Mouse (Mus musculus) kidney, adult 2 months (tissue): ENCODE measurements around the gene Sema4f. TPM values are rescaled to one million over a fixed set of nuclear protein-coding genes. Genes with fewer than 3 reads are reported as not detected.

Experiments
- DNase-seq: peaks from one replicate; pipeline ENCODE4 v3.0.0; 2021
- H3K27ac ChIP-seq: fragments of 200-500 bp; 2 replicates; pipeline ENCODE4 v1.5.1; 2012; ENCODE audit warnings: low read depth, low read length, control low read depth, inconsistent platforms; ENCODE audit not compliant: insufficient read depth
- H3K27me3 ChIP-seq: fragments of 200-500 bp; replicated peaks from 2 replicates; pipeline ENCODE4 v1.6.1; 2012; ENCODE audit warnings: mild to moderate bottlenecking, moderate library complexity, low read length, inconsistent platforms; ENCODE audit not compliant: control insufficient read depth, insufficient read depth
- H3K36me3 ChIP-seq: fragments of 200-500 bp; 2 replicates; pipeline ENCODE4 v1.6.1; 2012; ENCODE audit warnings: mild to moderate bottlenecking, moderate library complexity, low read length, inconsistent platforms; ENCODE audit not compliant: control insufficient read depth, insufficient read depth
- H3K4me1 ChIP-seq: fragments of 200-500 bp; 2 replicates; pipeline ENCODE4 v1.6.1; 2011; ENCODE audit warnings: low read length; ENCODE audit not compliant: control insufficient read depth, insufficient read depth
- H3K4me3 ChIP-seq: fragments of 200-500 bp; 2 replicates; pipeline ENCODE4 v1.5.1; 2011; ENCODE audit warnings: mild to moderate bottlenecking, low read depth, low read length, control low read depth; ENCODE audit not compliant: insufficient read depth
- CTCF ChIP-seq: fragments of 200-500 bp; conservative IDR thresholded peaks from 2 replicates; pipeline ENCODE4 v1.5.1; 2011; ENCODE audit warnings: low read depth, mild to moderate bottlenecking, control low read depth, low read length, moderate library complexity, mixed read lengths; ENCODE audit not compliant: insufficient read depth, insufficient read length
- POLR2A ChIP-seq: fragments of 200-500 bp; IDR thresholded peaks from one replicate; pipeline ENCODE4 v1.6.1; 2011; ENCODE audit warnings: low read depth, low read length, control low read depth
- WGBS: fragments of 180-500 bp; shearing (Covaris S2); methylation state at CpG from one replicate; pipeline ENCODE4 v1.1.7; 2018; 5-methylcytosine and 5-hydroxymethylcytosine counted together
- polyA plus RNA-seq: library from polyadenylated mRNA; depleted of rRNA; stranded (reverse); fragments of >200 nt; gene quantifications from 2 replicates; pipeline ENCODE4 v1.2.3, GENCODE M21; 2012; rRNA removed

The Sema4f gene
- polyA plus RNA-seq, 1 experiment = 0.28 TPM

DNA sequence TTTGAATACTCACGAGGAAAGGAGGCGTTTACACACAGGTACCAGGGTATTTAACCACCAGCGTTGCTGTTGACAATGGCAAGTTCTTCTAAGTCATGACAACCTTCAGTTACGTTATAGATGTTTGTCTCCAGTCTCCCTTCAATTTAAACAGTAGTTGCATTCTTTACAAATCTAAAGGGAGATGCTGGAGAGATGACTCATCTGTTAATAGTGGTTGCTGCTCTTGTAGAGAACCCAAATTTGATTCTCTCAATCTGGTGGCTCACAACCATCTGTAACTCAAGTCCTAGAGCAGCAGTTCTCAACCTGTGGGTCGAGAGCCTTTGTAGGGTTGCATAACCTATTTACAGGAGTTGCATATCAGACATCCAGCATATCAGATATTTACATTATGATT, 71.1 kb downstream of the Sema4f start:
- WGBS = 84% methylated on average over 5 of the region's 5 CpGs
- no peak for TF ChIP-seq CTCF
- no peak for TF ChIP-seq POLR2A

DNA sequence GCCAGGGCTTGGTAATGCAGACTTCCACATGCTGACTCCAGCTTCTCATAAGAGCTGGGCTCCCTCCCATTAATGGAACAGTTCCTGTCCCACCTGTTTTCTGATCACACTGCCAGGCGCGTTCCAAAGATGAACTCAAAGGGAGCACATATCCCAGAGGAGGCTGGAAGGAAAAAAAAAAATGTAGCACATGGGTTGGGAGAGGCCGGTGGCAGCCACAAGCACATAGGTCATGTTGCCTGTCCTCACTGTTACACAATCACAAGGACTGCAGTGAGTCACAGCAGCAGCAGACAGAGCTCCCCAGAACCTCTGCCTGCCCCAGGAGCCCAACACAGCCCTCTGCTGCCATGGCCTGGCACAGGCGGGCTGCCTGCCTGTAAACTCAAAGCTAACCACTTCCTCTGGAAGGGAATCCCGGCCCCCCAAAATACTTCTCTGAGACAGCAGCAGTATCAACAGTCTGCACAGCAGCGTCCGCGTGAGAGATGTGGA, 76.1 kb downstream of the Sema4f start:
- Histone ChIP-seq H3K36me3 (no peaks in the 10 kb centered on the region), H3K27me3 (no peaks in the 10 kb centered on the region), H3K27ac (no peak overlapping the region), H3K4me3 (no peak overlapping the region), H3K4me1 (no peaks in the 10 kb centered on the region)
- 79% methylated on average over 8 of the region's 8 CpGs for WGBS
- TF ChIP-seq CTCF (no peak), POLR2A (no peak)
- no peak for DNase-seq

More for the DNA sequence above, 71.1 kb downstream of the Sema4f start:
- DNase-seq = no peak
- Histone ChIP-seq H3K36me3 (no peaks in the 10 kb centered on the region), H3K4me1 (no peaks in the 10 kb centered on the region), H3K4me3 (no peak overlapping the region), H3K27me3 (no peaks in the 10 kb centered on the region), H3K27ac (no peak overlapping the region)

DNA sequence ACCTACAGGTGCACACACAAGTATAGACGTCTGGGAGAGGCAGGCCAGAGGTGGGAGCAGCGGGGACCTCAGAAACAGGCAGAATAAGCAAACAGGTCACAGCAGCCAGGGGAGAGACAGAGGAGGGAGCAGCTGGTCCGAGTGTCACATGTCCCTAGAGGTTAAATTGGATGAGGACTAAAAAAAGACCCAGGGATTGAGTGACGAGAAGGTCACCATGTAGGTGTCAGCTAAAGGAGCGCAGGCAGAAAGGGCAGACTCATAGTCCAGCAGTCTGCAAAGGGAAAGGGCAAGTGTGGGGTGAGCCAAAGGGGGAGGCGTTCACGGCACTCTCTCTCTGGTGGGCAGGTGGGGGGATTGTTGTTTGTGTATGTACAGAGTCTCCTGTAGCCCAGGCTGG, 77.1 kb downstream of the Sema4f start:
- TF ChIP-seq POLR2A = no peak
- TF ChIP-seq CTCF = no peak
- WGBS = 71% methylated on average over 7 of the region's 7 CpGs
- no peak for DNase-seq
- H3K27ac ChIP-seq = no peak overlapping the region
- H3K4me3 ChIP-seq = no peak overlapping the region
- H3K36me3 ChIP-seq = no peaks in the 10 kb centered on the region
- H3K27me3 ChIP-seq = no peaks in the 10 kb centered on the region
- no peaks in the 10 kb centered on the region for H3K4me1 ChIP-seq

DNA sequence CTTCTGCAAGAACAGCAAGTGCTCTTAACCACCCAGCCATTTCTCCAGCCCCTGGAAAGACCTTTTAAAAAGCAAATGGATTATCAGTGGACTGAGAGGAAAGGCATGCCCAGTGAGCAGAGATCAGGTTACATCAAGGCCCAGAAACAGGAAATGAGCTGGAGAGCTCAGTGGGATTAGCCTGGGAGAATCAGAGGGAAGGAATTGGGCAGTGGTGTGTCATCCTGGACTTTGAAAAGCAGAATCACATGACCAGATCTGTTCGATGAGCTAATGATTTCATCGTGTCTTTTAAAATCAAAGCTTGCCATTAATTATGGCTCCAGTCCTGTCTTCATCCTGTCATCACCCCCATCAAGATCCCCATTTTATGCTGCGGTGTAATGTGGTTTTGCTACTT, 77.5 kb downstream of the Sema4f start:
- Histone ChIP-seq H3K4me3 (no peak overlapping the region), H3K27me3 (no peaks in the 10 kb centered on the region), H3K4me1 (no peaks in the 10 kb centered on the region), H3K36me3 (no peaks in the 10 kb centered on the region), H3K27ac (no peak overlapping the region)
- no peak for DNase-seq
- 25% methylated on average over 3 of the region's 3 CpGs for WGBS
- TF ChIP-seq POLR2A (no peak), CTCF (no peak)

Other genes with a start within 250 kb of the Sema4f start
- 14.0 and 14.6 TPM in 2 replicates for gene Pole4, start 234.4 kb downstream of the Sema4f start, polyA plus RNA-seq
- gene Hk2, start 165.3 kb downstream of the Sema4f start, polyA plus RNA-seq = 2.6 and 6.1 TPM in 2 replicates
- 0.16 and 0.22 TPM in 2 replicates for gene M1ap, start 7.1 kb upstream of the Sema4f start, polyA plus RNA-seq
- gene Dok1, start 93.7 kb upstream of the Sema4f start, polyA plus RNA-seq = 4.3 and 4.5 TPM in 2 replicates
- 3.1 and 3.6 TPM in 2 replicates for gene Loxl3, start 94.4 kb upstream of the Sema4f start, polyA plus RNA-seq
- gene Aup1, start 114.8 kb upstream of the Sema4f start, polyA plus RNA-seq = 442 and 596 TPM in 2 replicates
- 39.6 and 40.2 TPM in 2 replicates for gene Htra2, start 115.5 kb upstream of the Sema4f start, polyA plus RNA-seq
- 8.8 and 11.0 TPM in 2 replicates for gene Dqx1, start 118.1 kb upstream of the Sema4f start, polyA plus RNA-seq
- 0.34 and 0.36 TPM in 2 replicates for gene Tlx2, start 130.5 kb upstream of the Sema4f start, polyA plus RNA-seq
- 18.6 and 20.5 TPM in 2 replicates for gene Pcgf1, start 138.1 kb upstream of the Sema4f start, polyA plus RNA-seq
- 1.4 and 2.5 TPM in 2 replicates for gene Lbx2, start 146.6 kb upstream of the Sema4f start, polyA plus RNA-seq
- 3.0 and 5.9 TPM in 2 replicates for gene Ccdc142, start 161.8 kb upstream of the Sema4f start, polyA plus RNA-seq
- 4.3 and 4.4 TPM in 2 replicates for gene Gm42688, start 161.8 kb upstream of the Sema4f start, polyA plus RNA-seq
- gene Mrpl53, start 169.3 kb upstream of the Sema4f start, polyA plus RNA-seq = 91.1 and 91.7 TPM in 2 replicates
- gene Mogs, start 175.7 kb upstream of the Sema4f start, polyA plus RNA-seq = 35.5 and 42.3 TPM in 2 replicates
- 203 and 259 TPM in 2 replicates for gene Wbp1, start 181.8 kb upstream of the Sema4f start, polyA plus RNA-seq
- 19.0 and 29.8 TPM in 2 replicates for gene Ino80b, start 185.7 kb upstream of the Sema4f start, polyA plus RNA-seq
- 73.6 and 96.1 TPM in 2 replicates for gene Rtkn, start 195.7 kb upstream of the Sema4f start, polyA plus RNA-seq
- gene Wdr54, start 216.6 kb upstream of the Sema4f start, polyA plus RNA-seq = 4.4 and 4.7 TPM in 2 replicates
- 1.4 and 1.6 TPM in 2 replicates for gene 1700003E16Rik, start 216.6 kb upstream of the Sema4f start, polyA plus RNA-seq
- 93.1 and 117 TPM in 2 replicates for gene Dctn1, start 226.2 kb upstream of the Sema4f start, polyA plus RNA-seq